Mouse (Mus musculus) thymus, postnatal 4 days (tissue): ENCODE measurements around the gene Anp32e.
A peak's percentile ranks its signal among the peaks of the same experiment; 100 is the strongest.
"Not testable (repeated sequence)": the region's sequence is repeated elsewhere in the genome, so short reads cannot be mapped to it uniquely, and the experiment has no call there.

Experiments used
- DNase-seq: peaks from one replicate; pipeline ENCODE4 v3.0.0; 2021

The Anp32e gene

GRCm38 (mm10) chr3:95944742-95945141, 15.7 kb downstream of the Anp32e start:
- DNase-seq: no peak

DNA sequence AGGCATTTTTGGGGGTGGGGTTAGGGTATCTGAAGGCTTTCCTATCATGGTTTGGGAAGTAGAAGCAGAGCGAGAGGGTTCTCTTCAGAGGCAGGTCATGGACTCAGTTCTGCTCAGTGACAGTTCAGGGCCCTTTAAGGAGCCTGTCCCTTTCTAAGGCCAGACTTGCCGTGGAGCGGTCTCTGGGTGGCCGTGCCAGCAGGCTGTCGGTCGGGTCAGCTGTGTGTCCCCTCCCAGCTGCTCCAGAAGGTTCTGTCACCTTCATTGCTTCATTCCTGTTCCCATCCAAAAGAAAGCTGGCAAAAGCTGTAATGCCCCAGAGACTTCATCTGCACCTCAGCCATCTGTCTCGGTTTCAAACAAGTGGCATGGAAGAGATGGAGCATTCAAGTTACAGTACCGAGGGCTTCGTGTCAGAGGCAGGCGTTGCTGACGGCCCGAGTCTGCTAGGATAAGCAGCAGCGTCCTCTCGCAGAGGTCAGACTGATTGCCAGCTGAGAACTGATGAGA, 16.7 kb downstream of the Anp32e start:
- no peak for DNase-seq

- DNase-seq: no peak
Observed at GRCm38 (mm10) chr3:95948325-95948724, 19.3 kb downstream of the Anp32e start.

DNA sequence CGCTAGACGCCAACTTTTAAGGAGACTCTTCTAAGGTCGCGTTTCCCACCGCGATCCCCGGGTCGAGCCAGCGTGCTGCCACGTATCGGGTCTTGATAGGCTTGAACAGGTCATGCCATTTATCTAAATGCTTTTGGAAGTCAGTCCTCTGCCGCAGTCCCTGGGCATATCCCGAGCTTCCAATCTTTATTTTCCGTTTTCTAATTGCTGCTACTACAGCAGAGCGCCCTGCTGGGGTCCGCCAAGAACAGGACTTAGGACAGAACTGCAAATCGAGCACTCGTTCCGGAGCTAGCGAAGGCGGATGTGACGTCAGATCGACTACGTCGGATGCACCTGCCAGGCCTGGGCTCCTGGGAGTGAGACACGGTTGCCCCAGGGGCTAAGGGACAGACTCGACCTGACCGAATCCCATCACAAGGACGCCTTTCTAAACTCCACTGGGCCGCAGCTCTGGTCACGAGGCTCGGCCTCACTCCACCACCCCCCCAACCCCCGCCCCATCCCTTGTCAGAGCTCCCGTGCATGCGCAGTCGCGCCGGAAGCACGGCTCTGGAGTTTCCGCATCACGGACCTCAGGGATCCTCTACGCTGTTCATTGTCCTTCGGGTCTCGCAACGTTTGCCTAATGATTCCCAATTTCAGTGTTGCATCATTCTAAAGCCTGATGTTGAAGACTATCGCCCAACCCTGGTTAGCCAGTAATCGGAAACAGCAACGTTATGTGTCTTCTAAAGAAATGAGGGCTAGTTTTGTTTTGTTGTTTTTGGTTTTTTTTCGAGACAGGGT, 21.9 kb downstream of the Anp32e start:
- DNase-seq: peak; percentile 91

GRCm38 (mm10) chr3:95951566-95951965, 22.5 kb downstream of the Anp32e start:
- not testable (repeated sequence) for DNase-seq

- DNase-seq: no peak
Observed at GRCm38 (mm10) chr3:95953023-95953422, 24.0 kb downstream of the Anp32e start.

DNA sequence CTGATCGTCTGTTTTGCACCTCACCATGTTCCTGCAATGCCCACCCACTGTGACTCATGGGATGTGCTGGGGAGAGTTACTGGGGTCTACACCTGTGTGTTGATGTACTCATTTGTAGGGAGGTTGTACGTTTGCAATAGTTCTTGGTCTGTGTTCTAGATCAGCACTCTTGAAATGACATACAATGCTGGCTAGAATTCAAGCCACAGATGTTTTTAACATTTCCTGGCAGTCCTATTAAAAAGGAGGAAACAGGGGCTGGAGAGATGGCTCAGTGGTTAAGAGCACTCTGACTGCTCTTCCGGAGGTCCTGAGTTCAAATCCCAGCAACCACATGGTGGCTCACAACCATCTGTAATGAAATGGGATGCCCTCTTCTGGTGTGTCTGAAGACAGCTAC, 24.5 kb downstream of the Anp32e start:
- DNase-seq: no peak

GRCm38 (mm10) chr3:95954648-95955173, 25.7 kb downstream of the Anp32e start:
- not testable (repeated sequence) for DNase-seq

DNA sequence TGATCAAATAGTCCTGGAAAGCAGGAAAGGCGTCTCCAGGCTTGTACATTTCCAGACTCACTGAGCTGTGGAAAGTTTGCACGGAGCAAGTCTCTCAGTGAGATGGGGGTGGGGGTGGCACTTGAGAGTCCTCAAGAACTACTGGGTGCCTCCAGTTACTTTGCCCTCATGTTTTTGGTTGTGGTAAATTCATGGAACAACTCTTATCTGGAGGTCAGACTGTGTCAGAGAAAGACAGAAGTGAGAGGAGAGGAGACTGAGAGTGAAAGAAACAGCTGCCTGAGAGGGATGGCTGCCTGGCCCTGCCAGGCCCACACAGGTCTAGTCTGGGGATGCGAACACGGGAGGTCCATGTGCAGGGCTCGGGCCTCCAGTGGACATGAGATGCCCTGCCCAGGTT, 26.3 kb downstream of the Anp32e start:
- DNase-seq: no peak

DNA sequence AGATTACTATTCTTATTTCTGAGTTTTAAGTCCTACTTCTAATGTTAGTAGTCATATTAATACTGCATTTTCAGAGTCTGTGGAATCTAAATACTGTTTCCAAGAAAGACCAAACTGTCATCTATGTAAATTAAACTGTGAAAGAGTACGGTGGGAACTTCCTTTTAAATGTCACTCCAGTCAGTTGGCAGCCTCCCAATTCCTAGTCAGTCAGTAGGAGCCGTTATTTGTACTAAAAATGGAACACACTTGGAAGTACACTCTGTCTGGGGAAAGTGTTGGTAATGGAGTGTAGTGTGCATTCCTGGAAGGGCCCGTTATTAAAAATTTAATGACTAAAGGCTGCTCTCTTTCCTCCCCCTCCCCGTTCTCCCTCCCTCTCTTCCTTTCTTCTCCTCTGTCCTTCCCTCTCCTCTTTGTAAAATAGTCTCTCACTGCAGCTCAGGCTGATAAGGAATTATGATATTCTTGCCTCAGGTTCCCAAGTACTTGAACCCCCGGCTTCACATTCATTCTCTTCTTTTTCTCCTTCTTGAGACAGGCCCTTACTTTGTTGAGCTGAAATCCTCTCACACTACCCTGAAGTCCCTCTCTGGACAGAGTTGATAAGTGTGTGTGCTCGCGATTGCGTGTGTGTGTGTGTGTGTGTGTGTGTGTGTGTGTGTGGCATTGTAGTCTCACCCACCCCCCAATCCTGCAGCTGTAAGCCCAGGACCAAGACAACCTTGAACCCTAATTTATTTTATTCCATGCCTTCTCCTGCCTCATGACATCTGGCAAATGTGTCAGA, 28.5 kb downstream of the Anp32e start:
- DNase-seq: no peak

GRCm38 (mm10) chr3:95959082-95959481, 30.0 kb downstream of the Anp32e start:
- peak; percentile 61 for DNase-seq

DNA sequence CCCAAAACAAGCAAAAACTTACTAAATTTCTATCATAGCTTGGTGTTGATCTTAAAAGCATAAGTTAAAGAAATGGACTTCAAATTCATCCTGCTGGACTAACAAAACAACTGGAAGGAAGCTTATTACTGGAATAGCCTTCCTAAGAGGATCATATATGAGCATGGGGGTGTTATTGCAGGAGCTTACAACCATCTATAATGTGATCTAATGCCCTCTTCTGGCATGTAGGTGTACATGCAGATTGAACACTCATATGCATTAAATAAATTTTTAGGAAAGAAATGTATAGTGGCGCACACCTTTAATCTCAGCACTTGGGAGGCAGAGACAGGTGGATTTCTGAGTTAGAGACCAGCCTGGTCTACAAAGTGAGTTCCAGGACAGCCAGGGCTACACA, 30.8 kb downstream of the Anp32e start:
- no peak for DNase-seq

DNA sequence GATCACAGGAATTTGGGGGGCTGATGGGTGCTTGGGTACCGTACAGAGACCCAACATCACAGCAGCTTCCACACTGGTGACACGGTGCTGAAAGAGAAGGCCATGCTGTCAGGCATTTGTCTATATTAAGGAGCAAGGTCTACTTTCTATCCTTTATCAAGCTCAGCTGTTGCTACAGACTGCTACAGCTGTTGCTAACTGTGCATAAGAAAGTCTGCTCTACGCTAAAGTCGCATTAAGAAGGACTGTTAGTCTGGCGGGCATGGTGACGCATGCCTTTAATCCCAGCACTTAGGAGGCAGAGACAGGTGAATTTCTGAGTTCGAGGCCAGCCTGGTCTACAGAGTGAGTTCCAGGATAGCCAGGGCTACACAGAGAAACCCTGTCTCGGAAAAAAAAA, 33.1 kb downstream of the Anp32e start:
- not testable (repeated sequence) for DNase-seq

DNA sequence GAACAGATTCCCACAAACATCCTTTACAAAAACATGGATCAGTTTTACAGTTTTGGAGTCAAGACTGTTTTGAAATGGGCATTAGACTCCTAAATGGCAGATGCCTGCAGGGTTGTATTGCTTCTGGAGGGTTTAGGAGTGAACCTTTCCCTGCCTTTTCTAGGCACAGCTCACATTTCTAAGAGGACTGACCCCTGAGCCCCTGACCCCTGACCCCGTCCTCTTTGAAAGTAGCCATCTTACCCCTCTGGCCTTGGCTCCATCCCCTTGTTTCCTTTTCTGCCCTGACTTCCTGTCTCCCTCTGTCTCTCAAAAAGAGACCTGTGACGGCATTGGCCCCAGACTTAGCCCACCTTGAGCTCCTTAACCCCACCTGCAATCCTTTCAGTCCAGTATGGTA, 34.2 kb downstream of the Anp32e start:
- DNase-seq: no peak

DNA sequence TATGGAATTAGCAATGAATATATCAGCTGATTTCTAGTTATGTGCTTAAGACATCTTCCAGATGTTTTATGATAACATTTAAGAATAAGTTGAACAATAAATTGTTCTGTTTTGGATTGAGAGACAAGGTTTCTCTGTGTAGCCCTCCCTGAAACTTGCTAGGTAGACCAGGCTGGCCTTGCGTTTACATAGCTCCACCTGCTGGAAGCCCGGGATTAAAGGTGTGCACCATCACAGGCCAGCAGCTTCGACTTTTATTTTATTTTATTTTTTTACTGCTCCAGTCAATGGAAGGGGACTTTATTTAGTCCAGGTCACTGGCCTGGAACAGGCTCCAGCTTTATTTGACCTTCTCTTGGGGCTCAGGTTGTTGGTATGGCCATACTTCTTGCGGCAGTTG, 34.6 kb downstream of the Anp32e start:
- DNase-seq: peak; percentile 83

- DNase-seq: peak; percentile 59
Observed at GRCm38 (mm10) chr3:95965518-95966451, 36.7 kb downstream of the Anp32e start.

- no peak for DNase-seq
Observed at GRCm38 (mm10) chr3:95969277-95969676, 40.2 kb downstream of the Anp32e start.

DNA sequence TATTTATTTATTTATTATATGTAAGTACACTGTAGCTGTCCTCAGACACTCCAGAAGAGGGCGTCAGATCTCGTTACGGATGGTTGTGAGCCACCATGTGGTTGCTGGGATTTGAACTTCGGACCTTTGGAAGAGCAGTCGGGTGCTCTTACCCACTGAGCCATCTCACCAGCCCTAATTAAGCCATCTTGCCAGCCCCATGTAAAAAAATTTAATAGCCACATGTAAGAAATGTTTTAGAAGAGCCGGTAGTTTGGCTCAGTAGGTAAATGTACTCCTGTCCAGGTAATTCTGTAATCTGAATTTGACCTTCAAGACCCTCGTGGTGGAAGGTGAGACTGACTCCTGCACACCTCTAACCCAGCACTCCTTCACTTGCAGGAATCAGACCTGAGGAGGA, 41.6 kb downstream of the Anp32e start:
- not testable (repeated sequence) for DNase-seq

DNA sequence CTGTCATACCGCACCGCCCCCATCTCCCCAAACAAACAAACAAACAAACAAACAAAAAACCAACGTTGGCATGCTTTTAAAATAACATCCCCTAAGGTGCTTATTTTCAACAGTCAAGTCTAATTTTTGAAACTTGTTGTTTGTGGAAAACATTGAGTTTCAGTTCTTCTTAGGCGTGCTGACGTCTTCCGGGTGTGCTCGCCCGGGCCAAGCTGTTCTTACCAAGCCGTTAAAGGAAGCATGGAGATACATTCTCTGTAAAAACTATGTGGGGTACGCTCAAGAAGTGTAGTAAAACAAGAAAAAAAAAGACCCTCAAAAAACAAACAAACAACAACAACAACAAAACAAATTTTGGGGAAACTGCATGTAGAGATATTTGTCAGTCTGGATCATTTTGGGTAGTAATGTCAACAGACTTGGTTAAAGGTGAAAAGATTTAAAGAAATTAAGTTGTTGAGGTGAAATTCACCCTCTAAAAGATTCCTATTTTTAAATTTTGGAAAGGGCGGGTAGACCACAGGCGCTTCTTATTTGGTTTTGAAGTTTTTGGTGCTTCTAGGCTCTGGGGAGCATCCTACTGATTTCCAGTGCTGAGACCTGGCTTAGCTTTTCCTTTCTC, 43.3 kb downstream of the Anp32e start:
- no peak for DNase-seq

GRCm38 (mm10) chr3:95972873-95973634, 44.0 kb downstream of the Anp32e start:
- peak; percentile 84 for DNase-seq

GRCm38 (mm10) chr3:95977079-95977478, 48.0 kb downstream of the Anp32e start:
- DNase-seq: no peak
